Mouse (Mus musculus): Measurements from ENCODE around the gene Ypel1. TPM values are rescaled to one million over a fixed set of nuclear protein-coding genes. Genes with fewer than 3 reads are reported as not detected.

The Ypel1 gene
- 1.4 TPM for total RNA-seq (2023)

DNA sequence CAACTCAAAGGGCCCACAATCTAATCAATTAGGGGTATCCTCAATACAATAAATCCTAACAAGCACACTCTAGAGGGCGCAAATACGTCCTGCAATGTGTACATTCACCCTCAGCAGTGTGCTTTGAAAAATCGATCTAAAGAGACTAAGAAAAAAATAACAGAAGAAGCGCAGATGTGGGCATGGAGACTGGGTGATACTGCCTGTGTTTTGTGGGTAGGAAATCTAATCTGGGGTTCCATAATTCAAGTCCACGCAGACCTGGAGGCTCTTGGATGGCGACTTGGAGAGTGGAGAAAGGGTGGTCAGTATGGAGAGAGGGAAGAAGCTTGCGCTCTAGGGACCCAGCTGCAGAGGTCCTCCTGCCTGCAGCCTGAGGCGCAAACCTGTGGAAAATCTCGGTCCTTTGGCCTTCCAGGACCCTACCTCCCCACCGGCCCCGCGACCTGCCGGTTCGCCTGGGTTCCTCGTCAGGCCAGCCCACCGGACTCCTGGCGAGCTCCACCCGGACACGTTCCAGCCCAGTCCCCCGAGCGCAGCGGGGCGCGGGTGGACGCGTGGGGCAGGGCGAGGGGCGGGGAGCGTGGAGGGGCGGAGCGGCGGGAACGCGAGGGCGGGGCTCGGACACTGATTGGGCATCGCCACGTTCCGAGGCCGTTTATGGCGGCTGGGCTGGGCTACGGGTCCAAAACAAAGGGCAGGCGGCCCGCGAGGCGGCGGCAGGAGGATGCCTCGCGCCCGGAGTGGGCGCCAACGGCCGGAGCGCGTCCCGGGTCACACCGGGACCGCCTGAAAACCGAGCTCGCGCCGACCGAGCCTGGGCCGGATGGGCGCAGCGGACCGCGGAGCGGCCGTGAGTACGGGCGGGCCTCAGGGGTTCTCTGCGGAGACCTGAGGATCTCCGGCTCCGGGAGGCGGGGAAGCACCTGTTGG lies at the start of gene Ypel1:
Ypel1 (plus strand) TSS at position 186 of the 933 bp plus-strand sequence.

DNA sequence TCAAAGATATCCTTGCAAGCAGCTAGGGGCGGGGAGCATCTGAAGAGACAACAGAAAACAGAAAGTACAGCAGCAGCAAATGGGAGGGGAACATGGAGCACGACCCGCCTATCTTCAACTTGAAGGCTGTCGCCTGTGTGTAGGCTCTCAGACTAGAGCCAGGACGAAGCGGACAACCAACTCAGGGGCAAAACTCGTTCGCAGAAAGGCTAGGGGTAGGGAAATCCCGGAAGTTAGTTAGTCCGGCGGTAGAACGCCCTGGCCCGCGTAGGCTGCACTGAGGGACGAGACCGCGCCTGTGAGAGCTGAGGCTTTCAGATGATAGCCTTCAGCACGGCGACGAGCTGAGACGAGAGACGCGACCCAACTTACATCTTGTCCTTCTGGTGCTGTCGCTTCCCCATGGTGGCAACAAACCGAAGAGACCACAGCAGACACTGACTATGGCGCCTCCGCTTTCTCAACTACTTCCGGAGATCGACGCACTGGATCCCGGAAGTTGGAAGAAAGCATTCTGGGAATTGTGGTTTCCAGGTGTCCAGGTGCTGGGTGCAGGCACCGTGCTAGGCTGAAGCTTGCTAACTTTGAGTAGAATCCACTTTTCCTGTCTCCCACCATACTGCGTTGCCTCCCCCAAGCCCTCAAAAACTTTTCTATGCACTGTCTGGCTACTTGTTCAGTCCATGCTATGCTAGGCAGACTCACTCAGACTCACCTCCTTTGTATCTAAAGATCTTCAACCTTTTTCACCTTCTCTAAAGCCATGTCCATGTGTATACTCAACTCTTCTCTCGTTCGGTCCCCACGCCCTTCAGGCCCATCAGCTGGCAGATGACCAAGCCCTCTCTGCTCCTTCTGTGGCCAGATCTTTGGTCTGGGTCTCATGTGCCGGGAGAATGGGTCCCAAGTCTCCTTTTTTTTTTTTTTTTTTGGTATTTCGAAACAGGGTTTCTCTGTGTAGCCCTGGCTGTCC lies 41.6 kb downstream of the Ypel1 start, which contains the start of gene Ppil2:
Ppil2 (minus strand) TSS at position 487 of the 973 bp plus-strand sequence.

DNA sequence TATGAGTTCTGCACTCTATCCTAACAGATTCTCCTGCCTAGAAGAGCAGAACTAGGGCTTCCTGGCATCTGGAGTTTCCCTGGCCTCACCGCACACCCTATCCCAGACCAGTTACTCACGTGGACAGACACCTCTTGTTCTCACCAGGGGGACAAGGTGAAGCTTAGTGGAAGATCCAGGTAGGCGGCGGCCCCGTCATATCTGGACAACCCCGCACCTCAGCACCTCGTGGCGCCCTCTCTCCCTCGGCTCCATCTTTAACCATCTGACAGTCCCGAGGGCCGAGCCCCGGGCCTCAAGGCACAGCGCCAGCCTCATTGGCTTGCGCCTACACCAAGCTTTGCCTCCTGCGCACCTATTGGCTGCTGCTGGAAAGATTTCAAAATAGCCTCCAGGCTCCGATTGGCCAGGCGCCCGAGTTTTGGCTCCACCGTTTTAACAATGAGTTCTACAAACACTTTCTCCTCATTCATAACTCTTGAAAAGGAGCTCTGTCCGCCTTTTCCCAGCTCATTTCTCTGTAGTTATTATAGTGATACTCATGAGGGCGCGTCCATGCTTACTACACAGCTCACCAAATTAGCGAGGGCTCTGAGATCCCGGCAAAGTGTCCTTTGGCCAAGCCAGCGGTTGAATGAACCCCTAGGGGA lies 55.5 kb downstream of the Ypel1 start, which contains the start of gene 2610318N02Rik:
2610318N02Rik (minus strand) TSS at position 297 of the 650 bp plus-strand sequence.

DNA sequence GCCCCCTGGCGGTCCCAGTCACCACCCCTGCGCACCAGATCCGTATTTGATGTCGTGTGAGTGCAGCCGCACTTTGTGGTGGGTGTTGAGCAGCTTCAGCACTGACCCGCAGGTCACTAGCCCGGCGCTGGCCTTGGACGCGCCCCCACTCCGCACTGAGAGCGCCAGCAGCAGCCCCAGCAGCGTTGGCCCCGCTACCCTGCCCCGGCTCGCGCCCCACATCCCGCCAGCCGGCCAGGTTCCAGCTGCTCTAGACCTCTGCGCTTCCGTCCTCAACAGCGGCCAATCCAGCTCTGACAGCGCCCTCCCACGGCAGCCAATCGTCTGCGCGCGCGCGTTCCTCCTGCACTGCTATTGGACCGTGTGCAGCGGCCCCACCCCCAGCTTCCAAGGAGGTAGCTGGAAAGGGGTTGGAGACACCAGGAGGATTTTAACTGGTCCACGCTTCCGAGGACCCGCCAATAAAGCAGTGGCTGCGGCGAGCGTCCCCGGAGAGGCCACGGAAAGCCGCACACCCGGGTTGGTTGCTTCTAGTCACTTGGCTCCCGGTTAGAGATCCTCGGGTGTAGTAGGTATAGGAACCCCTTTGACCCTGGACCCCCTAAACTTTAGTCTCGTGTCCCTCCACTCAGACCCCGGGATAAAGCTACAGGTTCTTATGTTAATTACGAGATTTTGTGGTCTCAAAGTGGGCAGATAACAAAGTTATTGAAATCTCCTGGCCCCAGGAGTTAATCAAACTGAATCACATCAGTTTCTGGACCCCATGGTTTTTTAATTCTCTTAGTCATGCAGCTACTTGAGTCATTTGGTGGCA lies 62.8 kb downstream of the Ypel1 start, which contains the start of gene Sdf2l1:
Sdf2l1 (minus strand) TSS at position 295 of the 817 bp plus-strand sequence.

Other genes starting within 250 kb of the Ypel1 start
- 10.3 TPM for gene Spag6l, start 240.2 kb upstream of the Ypel1 start, total RNA-seq (2023)
- not detected for gene Igll1, start 205.7 kb upstream of the Ypel1 start, total RNA-seq (2023)
- 116 TPM for gene Top3b, start 199.0 kb upstream of the Ypel1 start, total RNA-seq (2023)
- gene Vpreb1, start 198.9 kb upstream of the Ypel1 start, total RNA-seq (2023), result not detected
- 25.4 TPM for gene Ppm1f, start 173.2 kb upstream of the Ypel1 start, total RNA-seq (2023)
- 163 TPM for gene Mapk1, start 86.3 kb upstream of the Ypel1 start, total RNA-seq (2023)
- gene Ppil2, start 41.6 kb downstream of the Ypel1 start, total RNA-seq (2023), result 125 TPM
- 6.1 TPM for gene 2610318N02Rik, start 55.5 kb downstream of the Ypel1 start, total RNA-seq (2023)
- 14.4 TPM for gene Sdf2l1, start 62.7 kb downstream of the Ypel1 start, total RNA-seq (2023)
- 5.9 TPM for gene Ydjc, start 74.9 kb downstream of the Ypel1 start, total RNA-seq (2023)
- gene Ccdc116, start 77.5 kb downstream of the Ypel1 start, total RNA-seq (2023), result 0.89 TPM
- 95.6 TPM for gene Ube2l3, start 133.0 kb downstream of the Ypel1 start, total RNA-seq (2023)
- 0.37 TPM for gene Rimbp3, start 138.9 kb downstream of the Ypel1 start, total RNA-seq (2023)
- 5.5 TPM for gene Hic2, start 163.9 kb downstream of the Ypel1 start, total RNA-seq (2023)
- 26.1 TPM for gene Tmem191c, start 206.4 kb downstream of the Ypel1 start, total RNA-seq (2023)